Mouse (Mus musculus): Measurements from ENCODE around the gene Fggy. TPM values are rescaled to one million over a fixed set of nuclear protein-coding genes. Genes with fewer than 3 reads are reported as not detected.

Fggy gene
- total RNA-seq, 1 experiment: 8.2 TPM

DNA sequence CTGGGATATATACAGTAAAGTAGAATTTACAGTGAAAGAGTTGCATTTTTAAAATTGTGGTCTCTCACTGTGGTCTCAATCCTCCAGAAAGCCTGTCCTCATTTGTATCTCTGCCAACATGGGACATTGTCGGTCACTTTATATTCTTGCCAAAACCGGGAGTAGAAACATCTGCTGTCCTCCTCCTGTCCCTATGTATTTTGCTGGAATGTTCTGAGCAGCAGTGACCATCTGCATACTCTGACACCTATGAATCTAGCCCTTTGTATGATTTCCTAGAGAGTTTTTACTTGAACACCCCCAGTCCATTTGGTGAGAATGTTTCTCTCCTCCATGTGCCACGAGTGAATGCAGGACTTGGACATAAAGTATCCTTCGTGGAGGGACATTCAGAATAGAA lies 318.6 kb downstream of the Fggy start:
- TF ChIP-seq MAFK (IDR thresholded peaks at IDR 0.05; ENCODE audit: insufficient read depth, low read depth, low read length) (no peak), CHD2 (IDR thresholded peaks at IDR 0.05; ENCODE audit: low read depth, low read length) (no peak), HCFC1 (IDR thresholded peaks at IDR 0.05; ENCODE audit: borderline replicate concordance, insufficient read depth, low read length) (no peak), ZC3H11A (IDR thresholded peaks at IDR 0.05; ENCODE audit: borderline replicate concordance, low read depth, low read length) (no peak), ZNF384 (IDR thresholded peaks at IDR 0.05; ENCODE audit: low read depth, low read length) (no peak)
- no peak overlapping the region for H3K4me3 ChIP-seq (ENCODE audit: insufficient read depth in 1 of 2, low read depth in 1 of 2, low read length in 2 of 2, poor library complexity in 1 of 2, severe bottlenecking in 1 of 2)
- in situ Hi-C loops (cut with MboI; ENCODE audit: low sequenced_read_pairs in 2 of 2, unreplicated experiment in 2 of 2): loop anchor here in 1 of 2 experiments (25.0 kb wide), 1 partner anchor 864 kb away; no protein-coding TSS in a partner anchor
- H3K36me3 ChIP-seq (ENCODE audit: control insufficient read depth, insufficient read depth, low read length, poor library complexity, severe bottlenecking): no peaks in the 10 kb centered on the region
- no peaks in the 10 kb centered on the region for H3K4me1 ChIP-seq (ENCODE audit: control insufficient read depth in 2 of 2, insufficient read depth in 2 of 2, low read length in 2 of 2, poor library complexity in 1 of 2)
- H3K9ac ChIP-seq (ENCODE audit: insufficient read depth, low read depth, low read length, poor library complexity, severe bottlenecking): no peak overlapping the region
- H3K27ac ChIP-seq (ENCODE audit: insufficient read depth, low read depth, low read length, poor library complexity, severe bottlenecking): no peak overlapping the region
- H3K9me3 ChIP-seq (ENCODE audit: control insufficient read depth, insufficient read depth, low read depth, low read length): no peaks in the 10 kb centered on the region
- DNase-seq (ENCODE audit: low read depth, low spot score): no peak

DNA sequence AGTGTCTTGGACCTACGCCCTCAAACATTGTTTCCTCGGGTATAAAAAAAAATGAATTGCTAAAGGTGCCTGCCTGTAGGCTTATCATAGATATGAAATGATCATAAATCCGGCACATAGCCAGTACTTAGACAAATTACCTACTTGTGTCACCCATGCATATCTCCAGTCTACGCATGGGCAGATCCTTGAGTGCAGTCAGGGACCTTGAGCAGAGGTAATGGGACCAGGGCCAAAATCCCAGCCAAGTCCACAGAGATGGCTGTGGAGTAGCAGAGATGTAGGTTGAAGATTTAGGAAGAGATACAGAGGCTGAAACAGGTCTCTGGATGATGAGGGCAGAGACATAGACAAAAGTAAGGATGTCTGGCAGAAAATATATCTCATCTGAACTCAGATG lies 320.1 kb downstream of the Fggy start:
- no peak for DNase-seq (ENCODE audit: low read depth, low spot score)
- TF ChIP-seq HCFC1 (IDR thresholded peaks at IDR 0.05; ENCODE audit: borderline replicate concordance, insufficient read depth, low read length): no peak
- TF ChIP-seq ZC3H11A (IDR thresholded peaks at IDR 0.05; ENCODE audit: borderline replicate concordance, low read depth, low read length): no peak
- TF ChIP-seq ZNF384 (IDR thresholded peaks at IDR 0.05; ENCODE audit: low read depth, low read length): no peak
- TF ChIP-seq MAFK (IDR thresholded peaks at IDR 0.05; ENCODE audit: insufficient read depth, low read depth, low read length): no peak
- no peak for TF ChIP-seq CHD2 (IDR thresholded peaks at IDR 0.05; ENCODE audit: low read depth, low read length)
- H3K9me3 ChIP-seq (ENCODE audit: control insufficient read depth, insufficient read depth, low read depth, low read length): no peaks in the 10 kb centered on the region
- no peaks in the 10 kb centered on the region for H3K4me1 ChIP-seq (ENCODE audit: control insufficient read depth in 2 of 2, insufficient read depth in 2 of 2, low read length in 2 of 2, poor library complexity in 1 of 2)
- no peak overlapping the region for H3K4me3 ChIP-seq (ENCODE audit: insufficient read depth in 1 of 2, low read depth in 1 of 2, low read length in 2 of 2, poor library complexity in 1 of 2, severe bottlenecking in 1 of 2)
- H3K9ac ChIP-seq (ENCODE audit: insufficient read depth, low read depth, low read length, poor library complexity, severe bottlenecking): no peak overlapping the region
- H3K27ac ChIP-seq (ENCODE audit: insufficient read depth, low read depth, low read length, poor library complexity, severe bottlenecking): no peak overlapping the region
- in situ Hi-C loops (cut with MboI; ENCODE audit: low sequenced_read_pairs in 2 of 2, unreplicated experiment in 2 of 2): loop anchor here in 1 of 2 experiments (25.0 kb wide), 1 partner anchor 865 kb away; no protein-coding TSS in a partner anchor
- no peaks in the 10 kb centered on the region for H3K36me3 ChIP-seq (ENCODE audit: control insufficient read depth, insufficient read depth, low read length, poor library complexity, severe bottlenecking)

DNA sequence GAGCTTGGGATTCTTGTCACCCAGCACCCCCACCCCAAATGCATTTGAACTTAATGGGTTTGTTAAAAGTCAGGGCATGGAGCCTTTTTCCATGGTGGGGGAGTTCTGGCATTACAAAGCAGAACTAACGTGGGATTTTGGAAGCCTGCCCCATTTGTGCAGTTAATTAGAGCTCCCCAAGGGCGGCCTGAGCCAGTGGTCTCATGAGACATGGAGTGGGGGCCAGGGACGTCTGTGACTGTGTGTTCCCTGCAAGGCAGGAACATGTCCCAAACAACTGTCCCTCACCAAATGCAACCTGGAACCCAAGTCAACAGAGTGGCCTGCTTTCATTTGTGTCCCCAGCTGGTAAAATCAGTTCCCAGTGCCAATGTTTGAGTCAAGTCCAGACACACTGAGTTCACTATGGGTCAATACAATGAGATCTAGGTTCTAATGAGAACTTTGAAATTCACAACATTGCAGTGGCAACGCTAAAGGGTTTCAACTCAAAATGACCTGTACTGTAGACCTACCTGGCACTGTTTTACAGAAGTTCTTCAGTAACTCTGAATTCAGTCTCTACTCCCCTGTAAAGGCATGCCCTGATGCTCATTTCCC lies 324.5 kb downstream of the Fggy start:
- Histone ChIP-seq H3K9ac (ENCODE audit: insufficient read depth, low read depth, low read length, poor library complexity, severe bottlenecking) (no peak overlapping the region), H3K27ac (ENCODE audit: insufficient read depth, low read depth, low read length, poor library complexity, severe bottlenecking) (no peak overlapping the region), H3K36me3 (ENCODE audit: control insufficient read depth, insufficient read depth, low read length, poor library complexity, severe bottlenecking) (no peaks in the 10 kb centered on the region), H3K9me3 (ENCODE audit: control insufficient read depth, insufficient read depth, low read depth, low read length) (no peaks in the 10 kb centered on the region), H3K4me1 (ENCODE audit: control insufficient read depth in 2 of 2, insufficient read depth in 2 of 2, low read length in 2 of 2, poor library complexity in 1 of 2) (no peaks in the 10 kb centered on the region), H3K4me3 (ENCODE audit: insufficient read depth in 1 of 2, low read depth in 1 of 2, low read length in 2 of 2, poor library complexity in 1 of 2, severe bottlenecking in 1 of 2) (no peak overlapping the region)
- DNase-seq (ENCODE audit: low read depth, low spot score): no peak
- TF ChIP-seq CHD2 (IDR thresholded peaks at IDR 0.05; ENCODE audit: low read depth, low read length) (no peak), ZNF384 (IDR thresholded peaks at IDR 0.05; ENCODE audit: low read depth, low read length) (no peak), ZC3H11A (IDR thresholded peaks at IDR 0.05; ENCODE audit: borderline replicate concordance, low read depth, low read length) (no peak), MAFK (IDR thresholded peaks at IDR 0.05; ENCODE audit: insufficient read depth, low read depth, low read length) (no peak), HCFC1 (IDR thresholded peaks at IDR 0.05; ENCODE audit: borderline replicate concordance, insufficient read depth, low read length) (no peak)
- in situ Hi-C loops (cut with MboI; ENCODE audit: low sequenced_read_pairs in 2 of 2, unreplicated experiment in 2 of 2): loop anchor here in 1 of 2 experiments (25.0 kb wide), 1 partner anchor 870 kb away; no protein-coding TSS in a partner anchor

DNA sequence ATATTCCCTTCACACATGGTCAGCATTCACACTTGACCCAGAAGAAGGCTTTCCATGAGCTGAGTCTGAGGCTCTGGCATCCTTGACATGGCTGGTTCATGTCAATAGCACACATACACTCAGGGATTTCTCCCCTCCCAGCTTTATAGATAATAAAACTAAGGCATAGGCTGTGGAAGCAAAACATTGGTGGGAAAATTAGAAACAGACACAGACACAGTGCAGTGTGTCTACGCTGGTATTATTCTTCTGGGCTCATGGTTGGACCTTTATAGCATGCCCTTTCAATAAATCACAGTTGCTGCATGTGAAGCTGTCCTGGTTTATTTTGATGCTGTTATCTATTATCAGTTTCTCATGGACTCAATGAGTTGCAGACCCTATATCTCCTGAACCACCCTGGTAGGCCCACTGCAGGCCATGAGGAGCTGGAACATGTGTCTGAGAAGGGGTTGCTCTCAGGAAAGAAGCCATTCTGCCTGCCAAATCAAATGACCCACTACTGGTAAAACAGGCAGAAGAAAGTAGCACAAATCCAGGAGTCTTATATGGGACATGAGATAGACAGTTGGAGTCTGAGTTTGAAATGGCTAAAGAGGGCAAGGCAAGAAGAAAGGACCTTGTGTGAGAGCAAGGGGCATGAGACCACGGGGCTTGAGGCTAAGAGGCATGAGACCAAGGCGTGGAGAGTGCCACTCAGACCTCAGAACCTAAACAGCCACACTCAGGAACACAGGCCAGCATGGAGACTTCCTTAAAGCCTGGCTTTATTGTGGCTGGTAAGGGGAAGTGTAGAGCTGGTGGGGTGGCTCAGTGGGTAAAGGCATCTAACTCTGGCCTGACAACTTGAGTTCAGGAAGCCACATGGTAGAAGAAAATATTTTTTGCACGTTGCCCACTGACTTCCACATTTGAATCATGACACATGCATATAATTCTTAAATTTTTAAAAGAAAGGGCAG lies 327.2 kb downstream of the Fggy start:
- TF ChIP-seq HCFC1 (IDR thresholded peaks at IDR 0.05; ENCODE audit: borderline replicate concordance, insufficient read depth, low read length): no peak
- TF ChIP-seq MAFK (IDR thresholded peaks at IDR 0.05; ENCODE audit: insufficient read depth, low read depth, low read length): no peak
- no peak for TF ChIP-seq ZNF384 (IDR thresholded peaks at IDR 0.05; ENCODE audit: low read depth, low read length)
- TF ChIP-seq CHD2 (IDR thresholded peaks at IDR 0.05; ENCODE audit: low read depth, low read length): no peak
- no peak for TF ChIP-seq ZC3H11A (IDR thresholded peaks at IDR 0.05; ENCODE audit: borderline replicate concordance, low read depth, low read length)
- no peak for DNase-seq (ENCODE audit: low read depth, low spot score)
- in situ Hi-C loops (cut with MboI; ENCODE audit: low sequenced_read_pairs in 2 of 2, unreplicated experiment in 2 of 2): loop anchor here in 1 of 2 experiments (25.0 kb wide), 1 partner anchor 872 kb away; no protein-coding TSS in a partner anchor
- Histone ChIP-seq H3K4me1 (ENCODE audit: control insufficient read depth in 2 of 2, insufficient read depth in 2 of 2, low read length in 2 of 2, poor library complexity in 1 of 2) (no peaks in the 10 kb centered on the region), H3K4me3 (ENCODE audit: insufficient read depth in 1 of 2, low read depth in 1 of 2, low read length in 2 of 2, poor library complexity in 1 of 2, severe bottlenecking in 1 of 2) (no peak overlapping the region), H3K36me3 (ENCODE audit: control insufficient read depth, insufficient read depth, low read length, poor library complexity, severe bottlenecking) (no peaks in the 10 kb centered on the region), H3K27ac (ENCODE audit: insufficient read depth, low read depth, low read length, poor library complexity, severe bottlenecking) (no peak overlapping the region), H3K9me3 (ENCODE audit: control insufficient read depth, insufficient read depth, low read depth, low read length) (no peaks in the 10 kb centered on the region), H3K9ac (ENCODE audit: insufficient read depth, low read depth, low read length, poor library complexity, severe bottlenecking) (no peak overlapping the region)

Measured in ES-E14 (cell line).